Mouse (Mus musculus): ENCODE results near the gene Endov.

- no peak for TF ChIP-seq CTCF (IDR thresholded peaks at IDR 0.05; ENCODE audit: extremely low read depth, insufficient read depth, insufficient read length, insufficient replicate concordance)
- no peak for TF ChIP-seq POLR2A (IDR thresholded peaks at IDR 0.05; ENCODE audit: low read depth, low read length)
Measured at GRCm38 (mm10) chr11:119551468-119551867, 60.3 kb downstream of the Endov start.
